Mouse (Mus musculus) ZHBTc4 (cell line): ENCODE measurements around the gene Gkap1.

Source experiments
- DNase-seq: peaks from one replicate; pipeline ENCODE4 v3.0.0-alpha.2; 2011; ENCODE audit warnings: low read depth, low spot score

Gkap1 gene

GRCm38 (mm10) chr13:58201908-58202307 is 73.6 kb downstream of the Gkap1 start:
- no peak for DNase-seq

GRCm38 (mm10) chr13:58201343-58201742 is 74.2 kb downstream of the Gkap1 start:
- no peak for DNase-seq

DNA sequence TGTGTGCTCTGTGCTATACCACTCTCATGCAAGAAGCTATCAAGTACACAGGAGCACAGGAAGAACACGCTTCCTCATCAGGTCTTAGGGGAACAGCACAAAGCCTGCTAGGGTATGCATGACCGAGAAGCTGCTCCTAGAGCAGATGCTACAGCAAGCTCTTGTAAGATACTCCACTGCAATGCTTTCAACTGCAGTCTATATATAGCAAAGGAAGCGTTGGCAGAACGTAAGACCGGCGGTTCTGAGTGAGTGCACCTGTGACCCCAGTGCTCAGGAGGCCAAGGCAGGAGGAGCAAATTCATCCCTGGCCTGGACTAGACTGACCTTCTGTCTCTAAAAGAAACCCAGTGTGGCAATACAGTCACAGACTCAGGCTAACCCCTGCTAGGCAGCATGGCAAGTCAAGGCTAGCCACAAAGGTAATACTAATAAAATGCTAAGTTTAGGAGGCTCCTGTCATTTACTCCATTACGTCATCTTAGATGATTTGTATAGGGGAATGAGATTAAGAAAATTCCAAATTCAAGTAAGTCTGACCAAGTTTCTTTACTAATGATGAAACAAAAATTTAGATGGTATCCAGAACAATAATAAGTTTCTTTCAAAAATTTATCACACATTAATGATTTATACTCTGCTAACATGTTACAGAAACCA is 77.4 kb downstream of the Gkap1 start:
- no peak for DNase-seq

- no peak for DNase-seq
Measured at GRCm38 (mm10) chr13:58197211-58197610, 78.3 kb downstream of the Gkap1 start.

DNA sequence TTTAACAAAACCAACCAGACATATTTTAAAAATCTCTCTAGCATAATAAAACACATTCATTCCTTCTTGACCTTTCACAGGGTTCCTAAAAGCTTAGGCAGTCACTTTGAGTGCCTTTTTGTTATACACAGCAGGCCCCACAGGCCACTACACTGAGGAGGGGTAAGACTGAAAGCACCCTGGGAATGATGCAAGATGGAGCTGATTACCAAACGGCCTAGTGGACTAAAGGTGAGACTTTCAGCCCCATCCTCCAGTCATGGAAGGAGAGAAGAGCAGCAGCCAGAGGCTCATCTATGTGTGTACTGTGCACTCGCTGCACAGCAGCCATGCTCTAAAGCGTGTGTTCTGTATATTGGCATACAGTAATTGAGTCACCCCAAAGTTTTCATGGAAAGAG is 80.6 kb downstream of the Gkap1 start:
- DNase-seq, result no peak

- no peak for DNase-seq
Measured at GRCm38 (mm10) chr13:58193221-58193620, 82.3 kb downstream of the Gkap1 start.

- no peak for DNase-seq
Measured at GRCm38 (mm10) chr13:58192146-58192545, 83.4 kb downstream of the Gkap1 start.

- no peak for DNase-seq
Measured at GRCm38 (mm10) chr13:58191516-58191915, 84.0 kb downstream of the Gkap1 start.

GRCm38 (mm10) chr13:58189473-58189872 is 86.0 kb downstream of the Gkap1 start:
- DNase-seq, result no peak

- DNase-seq, result peak; percentile 88
Measured at GRCm38 (mm10) chr13:58188412-58188811, 87.1 kb downstream of the Gkap1 start.

GRCm38 (mm10) chr13:58187751-58188150 is 87.7 kb downstream of the Gkap1 start:
- DNase-seq, result no peak

- DNase-seq, result no peak
Measured at GRCm38 (mm10) chr13:58186281-58186680, 89.2 kb downstream of the Gkap1 start.

DNA sequence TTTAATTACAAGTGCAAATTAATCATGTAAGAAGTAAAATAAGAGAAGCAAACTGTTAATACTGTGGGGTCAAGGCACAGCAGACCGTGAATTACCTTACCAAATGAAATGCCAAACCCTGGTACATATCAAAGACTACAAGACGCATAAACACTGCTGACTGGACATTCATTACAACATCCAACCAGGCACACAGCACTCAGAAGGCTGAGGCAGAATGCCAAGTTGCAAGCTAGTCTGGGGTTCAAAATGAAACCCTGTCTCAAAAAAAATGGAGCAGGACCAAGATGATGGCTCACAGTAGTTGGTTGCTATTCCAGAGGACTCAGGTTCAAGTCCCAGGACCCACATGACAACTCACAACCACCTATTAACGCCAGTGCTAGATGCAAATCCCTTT is 91.4 kb downstream of the Gkap1 start:
- DNase-seq, result no peak
